Mouse (Mus musculus) hindbrain, embryonic 13.5 days (tissue): ENCODE data around the gene Nr2c2ap. TPM values are rescaled to one million over a fixed set of nuclear protein-coding genes. Genes with fewer than 3 reads are reported as not detected.

Experiments used
- ATAC-seq: fragments of 200-750 bp; cut with Nextera tagmentation; 2 replicates; pipeline ENCODE4 v1.8.0; 2017; ENCODE audit warnings: moderate TSS enrichment; ENCODE audit not compliant: low FRiP score
- H3K27ac ChIP-seq: fragments of 300-500 bp; sonication (generic); 2 replicates; pipeline ENCODE4 v1.5.1; 2015; ENCODE audit warnings: inconsistent platforms, mild to moderate bottlenecking, moderate library complexity
- H3K27me3 ChIP-seq: fragments of 300-500 bp; sonication (generic); 2 replicates; pipeline ENCODE4 v1.6.1; 2015; ENCODE audit warnings: mild to moderate bottlenecking, inconsistent platforms
- H3K36me3 ChIP-seq: fragments of 300-500 bp; sonication (generic); 2 replicates; pipeline ENCODE4 v1.6.1; 2015; ENCODE audit warnings: mild to moderate bottlenecking, inconsistent platforms
- H3K4me1 ChIP-seq: fragments of 300-500 bp; sonication (generic); replicated peaks from 2 replicates; pipeline ENCODE4 v1.6.1; 2015; ENCODE audit warnings: inconsistent platforms
- H3K4me2 ChIP-seq: fragments of 300-500 bp; sonication (generic); 2 replicates; pipeline ENCODE4 v1.6.1; 2015; ENCODE audit warnings: inconsistent platforms, mild to moderate bottlenecking, moderate library complexity
- H3K4me3 ChIP-seq: fragments of 300-500 bp; sonication (generic); 2 replicates; pipeline ENCODE4 v1.5.1; 2015; ENCODE audit warnings: mild to moderate bottlenecking, inconsistent platforms
- H3K9ac ChIP-seq: fragments of 300-500 bp; sonication (generic); 2 replicates; pipeline ENCODE4 v1.6.1; 2015; ENCODE audit warnings: mild to moderate bottlenecking, inconsistent platforms
- H3K9me3 ChIP-seq: fragments of 300-500 bp; sonication (generic); 2 replicates; pipeline ENCODE4 v1.6.1; 2016; ENCODE audit warnings: inconsistent platforms
- WGBS: fragments of 180-500 bp; shearing (Covaris S2); methylation state at CpG from one replicate; pipeline ENCODE4 v1.1.7; 2015; 5-methylcytosine and 5-hydroxymethylcytosine counted together
- polyA plus RNA-seq: library from polyadenylated mRNA; unstranded; fragments of >200 nt; fragmentation: Nextera tagmentation; extraction: Ambion mirVana; gene quantifications from 2 replicates; pipeline ENCODE4 v1.2.1, GENCODE M21; 2015

Gene Nr2c2ap
- polyA plus RNA-seq, 1 experiment from 2014 or later, result 36.4 TPM

DNA sequence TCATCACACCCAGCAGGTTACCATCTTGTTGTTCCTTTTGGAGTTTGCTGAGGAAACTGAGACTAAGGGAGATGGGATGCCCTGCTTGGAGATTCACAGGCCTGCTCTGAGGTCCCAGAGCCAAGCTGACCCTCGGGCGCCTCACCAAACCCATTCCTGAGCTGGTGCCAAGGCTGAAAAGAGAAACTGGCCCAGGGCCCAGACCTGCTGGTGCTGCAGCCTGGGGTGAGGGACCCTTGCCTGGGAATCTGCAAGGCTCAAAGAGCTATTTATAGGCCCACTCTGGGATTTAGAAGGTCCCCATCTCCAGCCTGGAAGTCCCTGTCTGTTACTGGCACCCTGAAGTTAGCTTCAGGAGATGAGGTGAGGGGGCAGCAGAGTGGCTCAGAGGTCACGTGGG is 2.7 kb upstream of the Nr2c2ap start:
- Histone ChIP-seq H3K4me3 (no peak overlapping the region), H3K27ac (peak overlapping the region; percentile 76), H3K27me3 (peaks cover 11% of the 10 kb centered on the region; the same call in 1 of the 2 replicates), H3K36me3 (peaks cover 12% of the 10 kb centered on the region), H3K4me2 (no peak overlapping the region), H3K9me3 (no peaks in the 10 kb centered on the region), H3K9ac (0 out of 2 replicates have a peak overlapping the region, but pooled peaks have one; percentile 29), H3K4me1 (peaks cover 30% of the 10 kb centered on the region)
- 69% methylated on average over 3 of the region's 3 CpGs for WGBS
- ATAC-seq, result no peak

DNA sequence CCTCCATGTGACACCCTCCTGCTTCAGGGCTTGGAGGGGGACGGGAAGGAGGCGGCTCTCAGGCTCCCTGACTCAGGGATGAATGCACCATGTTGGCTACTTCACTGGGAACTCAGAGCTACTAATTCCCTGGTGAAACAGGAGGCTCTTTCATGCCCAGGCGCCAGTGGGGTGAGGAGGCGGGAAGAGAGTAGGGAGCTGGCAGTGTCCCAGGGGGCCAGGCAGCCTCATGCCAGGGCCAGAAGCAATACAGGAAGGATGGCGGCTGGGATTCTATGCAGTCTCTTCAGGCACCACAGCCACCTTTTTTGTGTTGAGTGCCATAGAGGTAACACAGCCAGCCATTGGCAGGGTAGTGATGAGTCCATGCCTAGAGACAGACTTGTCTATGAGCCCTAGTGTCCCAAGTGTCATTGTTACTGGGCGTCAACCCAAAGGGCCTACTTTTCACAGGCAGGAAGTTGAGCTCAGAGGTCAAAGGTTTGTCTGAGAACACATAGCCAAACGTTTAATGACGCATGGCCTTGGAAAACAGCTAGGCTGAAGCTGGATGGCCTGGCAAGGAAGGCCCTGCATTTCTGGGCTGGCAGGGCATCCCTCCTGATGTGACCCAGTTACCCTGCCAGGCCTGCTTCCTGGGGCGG is 1.7 kb upstream of the Nr2c2ap start:
- WGBS, result 68% methylated on average over 9 of the region's 9 CpGs
- Histone ChIP-seq H3K27ac (peak overlapping the region; percentile 76), H3K27me3 (peaks cover 6% of the 10 kb centered on the region; the same call in 1 of the 2 replicates)

DNA sequence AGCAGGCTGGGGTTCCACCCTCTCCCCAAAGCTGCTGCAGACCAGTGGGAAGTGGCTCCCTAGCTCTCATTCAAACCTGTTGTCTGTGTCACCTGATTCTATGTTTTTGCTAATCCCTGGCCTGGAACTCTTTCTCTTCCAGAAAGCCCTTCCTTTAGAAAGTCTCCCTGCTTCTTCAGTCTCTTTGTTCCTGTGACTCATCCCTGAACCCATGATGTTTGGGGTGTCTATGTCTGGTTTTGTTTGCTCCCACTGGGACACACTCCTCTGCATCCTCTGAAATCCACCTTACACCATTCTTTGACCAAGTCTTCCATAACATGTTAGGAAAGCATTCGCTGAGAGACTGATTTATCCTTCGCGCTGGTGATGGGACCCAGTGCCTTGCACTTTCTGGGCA is 1.1 kb upstream of the Nr2c2ap start:
- H3K4me1 ChIP-seq, result peaks cover 30% of the 10 kb centered on the region
- H3K4me3 ChIP-seq, result no peak overlapping the region
- no peak overlapping the region for H3K4me2 ChIP-seq
- WGBS, result 83% methylated on average over 3 of the region's 3 CpGs
- peak overlapping the region; percentile 76 for H3K27ac ChIP-seq
- H3K9ac ChIP-seq, result no peak overlapping the region
- H3K36me3 ChIP-seq, result peaks cover 29% of the 10 kb centered on the region
- H3K27me3 ChIP-seq, result peaks cover 2% of the 10 kb centered on the region; the same call in 1 of the 2 replicates
- no peaks in the 10 kb centered on the region for H3K9me3 ChIP-seq
- no peak for ATAC-seq

More for the DNA sequence above, 1.7 kb upstream of the Nr2c2ap start:
- H3K36me3 ChIP-seq, result peaks cover 22% of the 10 kb centered on the region
- no peak overlapping the region for H3K4me3 ChIP-seq
- H3K9ac ChIP-seq, result no peak overlapping the region
- peak; percentile 63 for ATAC-seq
- H3K4me2 ChIP-seq, result no peak overlapping the region
- peaks cover 30% of the 10 kb centered on the region for H3K4me1 ChIP-seq
- H3K9me3 ChIP-seq, result no peaks in the 10 kb centered on the region

DNA sequence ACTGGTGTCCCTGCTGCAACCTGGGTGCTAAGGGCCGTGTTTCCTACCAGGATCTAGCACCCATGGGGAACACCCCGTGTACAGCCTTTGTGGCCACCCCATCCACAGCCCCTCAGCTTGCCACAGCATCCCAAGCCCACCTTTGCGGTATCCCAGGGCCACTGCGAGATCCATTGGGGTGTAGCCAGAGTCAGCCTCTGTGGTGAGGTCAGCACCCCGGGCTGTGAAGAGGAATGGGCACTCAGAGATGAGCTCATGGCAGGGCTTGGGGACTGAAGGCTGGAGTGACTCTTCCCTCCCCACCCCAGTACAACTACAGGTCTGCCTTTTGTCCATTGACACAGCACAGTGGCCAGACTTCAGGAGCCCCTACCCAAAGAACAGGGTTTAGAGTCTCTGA is 3.0 kb downstream of the Nr2c2ap start:
- Histone ChIP-seq H3K36me3 (peaks cover 45% of the 10 kb centered on the region), H3K27me3 (no peaks in the 10 kb centered on the region), H3K9me3 (no peaks in the 10 kb centered on the region), H3K4me1 (peaks cover 42% of the 10 kb centered on the region), H3K4me3 (no peak overlapping the region), H3K4me2 (no peak overlapping the region), H3K27ac (no peak overlapping the region), H3K9ac (no peak overlapping the region)
- WGBS, result 86% methylated on average over 5 of the region's 5 CpGs
- no peak for ATAC-seq

DNA sequence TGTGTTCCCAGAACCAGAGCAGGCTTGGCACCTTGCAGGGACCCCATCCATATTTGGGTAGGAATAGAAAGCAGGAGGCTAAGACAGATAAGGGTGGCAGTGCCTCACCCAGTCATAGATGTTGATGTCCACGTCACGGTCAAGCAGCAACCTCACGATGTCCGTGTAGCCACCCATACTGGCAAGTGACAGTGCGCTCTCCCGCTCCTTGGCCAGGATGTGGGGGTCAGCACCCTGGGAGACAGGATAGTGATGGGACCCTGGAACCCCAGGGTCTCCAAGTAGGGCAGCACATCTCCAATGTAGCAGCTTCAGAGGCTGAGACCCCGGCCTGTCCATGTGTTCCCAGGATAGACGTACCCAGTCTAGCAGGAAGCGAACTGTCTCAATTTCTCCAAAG is 3.8 kb downstream of the Nr2c2ap start:
- Histone ChIP-seq H3K9ac (no peak overlapping the region), H3K4me1 (peaks cover 34% of the 10 kb centered on the region), H3K27ac (no peak overlapping the region), H3K4me2 (no peak overlapping the region), H3K27me3 (no peaks in the 10 kb centered on the region), H3K9me3 (no peaks in the 10 kb centered on the region), H3K36me3 (peaks cover 45% of the 10 kb centered on the region), H3K4me3 (no peak overlapping the region)
- no peak for ATAC-seq
- 94% methylated on average over 9 of the region's 9 CpGs for WGBS

DNA sequence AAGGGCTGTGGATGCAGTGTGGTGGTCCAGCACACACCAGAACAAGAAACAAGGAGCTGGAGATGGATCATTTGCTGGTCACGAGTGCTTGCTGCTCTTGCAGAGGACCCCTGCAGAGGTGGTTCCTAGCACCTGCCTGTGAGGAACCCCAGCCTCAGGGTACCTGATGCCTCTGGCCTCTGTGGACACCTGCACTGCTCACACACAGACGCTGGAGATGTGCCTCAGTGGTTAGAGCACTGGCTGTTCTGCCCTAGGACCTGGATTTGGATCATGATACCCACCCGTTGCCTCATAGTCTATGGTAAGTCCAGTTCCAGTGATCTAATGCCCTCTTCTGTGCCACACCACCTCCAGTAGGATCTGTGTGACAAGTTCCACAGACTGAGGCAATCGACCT is 5.5 kb downstream of the Nr2c2ap start:
- H3K27ac ChIP-seq, result no peak overlapping the region
- no peak for ATAC-seq
- no peaks in the 10 kb centered on the region for H3K9me3 ChIP-seq

DNA sequence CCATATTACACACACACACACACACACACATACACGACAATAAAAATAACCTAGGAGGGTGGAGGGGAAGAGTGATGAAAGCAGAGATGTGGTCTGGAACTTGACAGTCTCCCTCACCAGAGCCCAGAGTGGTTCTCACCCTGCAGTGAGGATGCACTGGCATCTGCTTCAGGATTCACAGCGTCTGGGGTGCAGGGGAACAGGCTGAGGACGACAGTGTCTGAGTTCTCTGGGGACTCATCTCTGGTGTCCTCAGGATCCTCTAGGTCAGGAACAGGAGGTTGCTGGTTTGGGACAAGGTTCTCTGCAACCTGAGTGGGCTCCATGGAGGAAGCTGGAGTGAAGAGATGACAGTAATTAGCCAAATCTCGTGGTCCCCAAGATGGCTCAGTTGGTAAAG is 6.8 kb downstream of the Nr2c2ap start:
- Histone ChIP-seq H3K9me3 (no peaks in the 10 kb centered on the region), H3K4me1 (peaks cover 28% of the 10 kb centered on the region), H3K36me3 (peaks cover 50% of the 10 kb centered on the region), H3K9ac (peak overlapping the region; percentile 72), H3K27ac (no peak overlapping the region), H3K4me3 (peak overlapping the region; percentile 83), H3K27me3 (no peaks in the 10 kb centered on the region), H3K4me2 (peak overlapping the region; percentile 87)
- 80% methylated on average over 4 of the region's 4 CpGs for WGBS
- ATAC-seq, result no peak

More for the DNA sequence above, 5.5 kb downstream of the Nr2c2ap start:
- Histone ChIP-seq H3K9ac (peak overlapping the region; percentile 31; the same call in 1 of the 2 replicates), H3K36me3 (peaks cover 45% of the 10 kb centered on the region), H3K4me3 (no peak overlapping the region), H3K4me2 (no peak overlapping the region), H3K27me3 (no peaks in the 10 kb centered on the region), H3K4me1 (peaks cover 39% of the 10 kb centered on the region)
- 91% methylated on average over 4 of the region's 4 CpGs for WGBS

DNA sequence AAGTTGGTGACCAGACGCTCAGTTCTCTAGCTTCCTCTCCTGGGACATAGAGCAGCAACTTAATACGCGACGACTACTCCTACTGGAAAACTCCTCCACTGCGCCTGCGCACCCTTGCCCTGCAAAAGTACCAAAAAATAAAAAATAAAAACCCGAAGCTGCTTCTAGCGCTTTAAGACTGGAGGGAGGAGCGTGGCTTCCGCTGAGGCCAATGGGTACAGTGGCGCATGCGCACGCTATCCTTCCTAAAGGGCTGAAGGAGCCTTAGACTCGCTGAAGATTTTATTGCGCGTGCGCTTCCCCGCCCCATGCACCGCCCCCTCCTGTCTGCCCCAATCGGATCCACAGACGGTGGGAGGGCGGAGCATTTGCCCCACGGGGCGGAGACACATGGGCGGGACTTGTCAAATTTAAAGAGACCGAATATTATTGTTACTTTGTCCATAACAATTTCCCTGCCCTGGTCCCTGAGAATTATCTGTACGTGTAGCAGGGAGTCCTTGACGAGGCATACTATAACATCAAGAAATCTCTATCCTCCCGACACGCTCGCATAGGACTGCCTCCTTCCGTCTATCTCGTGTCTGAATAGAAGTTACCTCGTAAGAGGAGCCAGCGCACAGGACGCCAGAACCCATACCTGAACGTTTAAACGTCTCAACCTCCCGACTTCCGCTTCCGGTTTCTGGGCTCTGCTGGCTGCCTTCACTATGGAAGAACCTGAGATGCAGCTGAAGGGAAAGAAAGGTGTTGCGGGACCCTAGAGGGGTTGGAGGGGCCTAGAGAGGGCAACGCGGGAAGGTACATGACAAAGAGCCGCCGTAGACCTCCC is 8.1 kb downstream of the Nr2c2ap start, which contains the start of the genes Rfxank, Borcs8 and Mef2b:
TSS of gene Rfxank (minus strand) at position 129 of the 832 bp plus-strand sequence.
TSS of gene Borcs8 (plus strand) at position 474 of the 832 bp plus-strand sequence.
TSS of gene Mef2b (plus strand) at position 686 of the 832 bp plus-strand sequence.
- Histone ChIP-seq H3K27me3 (no peaks in the 10 kb centered on the region), H3K9ac (peak within 1 kb of the TSS; percentile 89), H3K4me1 (peaks cover 25% of the 10 kb centered on the region), H3K9me3 (no peaks in the 10 kb centered on the region), H3K4me3 (peak within 1 kb of the TSS; percentile 83), H3K4me2 (peak within 1 kb of the TSS; percentile 87), H3K27ac (peak within 1 kb of the TSS; percentile 89), H3K36me3 (peaks cover 50% of the 10 kb centered on the region)
- ATAC-seq, result peak; percentile 97
- WGBS, result under 1% methylated on average over 46 of the region's 46 CpGs

DNA sequence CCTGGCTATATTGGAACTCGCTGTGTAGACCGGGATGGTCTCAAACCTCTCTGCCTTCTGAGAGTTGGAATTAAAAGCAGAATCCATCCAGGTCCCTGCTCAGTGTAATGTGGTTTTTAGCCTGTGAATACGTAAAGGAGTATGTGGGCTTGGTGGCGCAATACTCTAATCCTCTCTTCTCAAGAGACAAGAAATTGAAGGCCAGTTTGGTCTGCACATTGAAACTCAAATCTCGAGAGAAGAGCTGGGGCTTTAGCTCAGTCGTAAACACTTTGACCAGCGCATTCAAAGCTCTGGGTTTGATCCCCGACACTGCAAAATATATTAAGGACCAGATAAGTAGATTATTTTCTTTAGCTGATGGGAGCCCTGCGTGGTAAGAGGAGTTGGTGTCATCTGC is 8.8 kb downstream of the Nr2c2ap start:
- Histone ChIP-seq H3K4me2 (peak overlapping the region; percentile 87), H3K4me1 (peaks cover 25% of the 10 kb centered on the region), H3K4me3 (peak overlapping the region; percentile 83), H3K9ac (peak overlapping the region; percentile 89), H3K36me3 (peaks cover 50% of the 10 kb centered on the region), H3K9me3 (no peaks in the 10 kb centered on the region), H3K27me3 (no peaks in the 10 kb centered on the region), H3K27ac (peak overlapping the region; percentile 89)
- 17% methylated on average over 9 of the region's 9 CpGs for WGBS
- no peak for ATAC-seq

DNA sequence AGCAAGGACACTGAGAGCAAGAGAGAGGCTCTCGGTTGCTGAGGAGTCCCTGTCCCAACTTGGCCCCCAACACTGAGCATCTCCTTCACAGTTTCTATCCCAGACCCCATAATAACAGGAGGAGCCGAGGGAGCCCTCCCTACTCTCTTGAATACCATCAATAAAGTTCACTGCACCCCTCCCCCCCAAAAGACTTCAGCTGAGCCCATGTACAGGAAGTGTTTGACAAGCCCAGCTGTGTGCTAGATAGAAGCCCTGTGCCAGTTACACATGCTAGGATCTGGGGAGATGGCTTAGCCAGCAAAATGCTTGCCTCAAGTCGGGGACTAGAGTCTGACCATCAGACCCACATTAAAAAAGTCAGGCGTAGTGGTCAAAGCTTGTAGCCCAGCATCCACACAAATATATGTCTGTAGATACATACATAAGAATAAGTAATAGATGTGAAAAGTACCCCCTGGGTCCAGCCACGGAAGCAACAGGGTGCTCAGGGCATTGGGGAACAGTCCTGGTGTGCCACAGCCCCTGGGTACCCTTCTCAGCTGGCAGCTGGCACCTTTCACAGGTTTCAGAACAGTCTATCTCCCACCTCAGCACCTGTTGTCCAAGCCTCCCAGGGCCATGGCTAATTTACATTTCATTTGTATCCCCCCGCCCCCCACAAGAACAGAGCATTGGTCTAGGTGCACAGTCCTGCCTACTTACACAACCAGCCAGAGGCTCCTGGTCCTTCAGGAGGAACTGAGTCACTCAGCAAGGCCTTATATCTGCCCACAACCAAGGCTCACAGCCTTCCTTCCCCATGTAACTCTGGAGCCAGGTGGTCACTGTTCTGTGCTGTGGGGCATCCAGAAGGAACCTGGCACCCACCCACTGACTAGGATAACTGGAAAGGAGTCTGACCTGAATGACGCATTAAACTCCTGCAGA is 16.8 kb downstream of the Nr2c2ap start:
- no peak for ATAC-seq
- Histone ChIP-seq H3K27ac (no peak overlapping the region), H3K4me3 (no peak overlapping the region), H3K36me3 (peaks cover 47% of the 10 kb centered on the region), H3K4me1 (peaks cover 9% of the 10 kb centered on the region; the same call in 1 of the 2 replicates), H3K9me3 (no peaks in the 10 kb centered on the region), H3K4me2 (no peak overlapping the region), H3K9ac (no peak overlapping the region), H3K27me3 (peaks cover 9% of the 10 kb centered on the region; the same call in 1 of the 2 replicates)
- 88% methylated on average over 7 of the region's 7 CpGs for WGBS

DNA sequence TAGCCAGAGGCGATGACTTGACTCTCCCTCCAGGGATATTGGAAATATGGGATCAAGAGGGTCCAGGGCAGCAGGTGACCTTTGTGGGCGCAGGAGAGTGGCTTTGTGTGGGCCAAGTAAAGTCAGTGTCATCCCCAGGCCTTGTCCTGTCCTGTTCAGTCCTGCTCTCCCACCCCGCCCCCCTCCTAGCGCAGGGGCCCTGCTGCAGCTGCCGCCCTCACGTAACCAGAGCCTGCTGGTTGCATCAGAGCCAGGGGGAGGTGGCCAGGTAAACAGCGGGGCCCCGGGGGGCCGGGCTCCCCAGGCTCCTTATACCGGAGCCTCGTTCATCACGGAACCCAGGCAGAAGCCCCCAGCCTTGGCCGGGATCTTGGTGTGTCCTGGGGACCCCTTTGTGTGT is 19.0 kb downstream of the Nr2c2ap start:
- Histone ChIP-seq H3K4me1 (peaks cover 9% of the 10 kb centered on the region; the same call in 1 of the 2 replicates), H3K27ac (no peak overlapping the region), H3K27me3 (peaks cover 20% of the 10 kb centered on the region), H3K4me3 (no peak overlapping the region), H3K9me3 (no peaks in the 10 kb centered on the region), H3K9ac (no peak overlapping the region), H3K4me2 (no peak overlapping the region), H3K36me3 (peaks cover 25% of the 10 kb centered on the region)
- WGBS, result 13% methylated on average over 12 of the region's 13 CpGs
- ATAC-seq, result no peak
